8 mouse cellular contexts compared by ENCODE assay signal in the genomic region with DNA sequence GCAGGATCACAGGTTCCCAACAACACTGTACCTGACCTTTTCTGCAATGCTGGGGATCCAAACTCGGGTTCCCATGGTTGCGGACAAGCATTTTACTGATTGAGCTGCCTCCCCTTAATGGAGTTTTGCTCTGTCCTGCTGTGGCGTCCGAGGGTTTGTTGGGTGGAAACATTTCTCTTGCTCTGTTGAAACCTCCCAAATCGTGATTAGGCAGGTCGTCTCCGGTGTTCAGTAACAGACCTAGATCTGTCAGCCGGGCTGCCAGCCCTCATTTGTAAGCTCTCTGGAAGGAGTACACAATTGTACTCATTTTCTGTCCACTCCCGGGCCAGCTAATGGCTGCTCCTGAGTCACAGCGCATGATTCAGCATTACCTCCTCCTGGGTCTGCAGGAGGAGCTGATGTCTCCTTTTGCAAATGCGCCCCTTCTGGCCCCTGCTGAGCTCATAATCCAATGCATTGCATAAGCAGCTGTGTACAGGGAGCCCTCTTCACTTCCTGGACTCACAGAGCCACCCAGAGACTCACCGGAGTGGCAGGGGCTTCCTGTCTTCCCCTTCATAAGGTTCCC. TPM values are rescaled to one million over a fixed set of nuclear protein-coding genes. Genes with fewer than 3 reads are reported as not detected.
DNase-seq lines count a peak whose midpoint lies in the region; ATAC-seq and TF ChIP-seq lines count a peak whose summit lies in the region.
"Had no signal": no experiment of that assay in that cellular context is flagged by ENCODE, and none has a peak within 500 bp of the region (broad histone marks: within the 10 kb centered on the region; RNA-seq: fewer than 3 reads in every experiment).

No protein-coding gene starts in this region.

- ATAC-seq in midbrain, postnatal 0 days (ENCODE audit: low FRiP score) = no peak

- peak overlapping the region; percentile 24; the same call in 1 of the 2 replicates for H3K4me3 ChIP-seq in E14TG2a.4 (replicated peaks; ENCODE audit: low read length)
- H3K4me3 ChIP-seq in midbrain, postnatal 0 days (ENCODE audit: low read depth, low read length) = no peak overlapping the region
- H3K4me3 ChIP-seq: erythroblast, embryonic 14.5 days had no signal

- H3K9me3 ChIP-seq in E14TG2a.4 (ENCODE audit: low read length) = no peaks in the 10 kb centered on the region
- H3K9me3 ChIP-seq in midbrain, postnatal 0 days (ENCODE audit: low read length) = no peaks in the 10 kb centered on the region

- no peak overlapping the region for H3K27ac ChIP-seq in midbrain, postnatal 0 days (ENCODE audit: low read depth, low read length)

- TF ChIP-seq CTCF in E14TG2a.4 (conservative IDR thresholded peaks at IDR 0.05; ENCODE audit: low read length) = no peak
- TF ChIP-seq CTCF in midbrain, postnatal 0 days (IDR thresholded peaks at IDR 0.05) = peak; percentile 51

- H3K4me2 ChIP-seq in midbrain, postnatal 0 days (ENCODE audit: low read depth, low read length, poor library complexity, severe bottlenecking) = no peak overlapping the region

- no peaks in the 10 kb centered on the region for H3K36me3 ChIP-seq in E14TG2a.4 (ENCODE audit: insufficient read depth, low read length)
- no peaks in the 10 kb centered on the region for H3K36me3 ChIP-seq in midbrain, postnatal 0 days (ENCODE audit: insufficient read depth, low read length)

- H3K9ac ChIP-seq in midbrain, postnatal 0 days (replicated peaks; ENCODE audit: low read length, poor library complexity, severe bottlenecking) = no peak overlapping the region

- peaks cover 20% of the 10 kb centered on the region for H3K4me1 ChIP-seq in E14TG2a.4 (replicated peaks; ENCODE audit: low read depth, low read length)
- H3K4me1 ChIP-seq in midbrain, postnatal 0 days (ENCODE audit: insufficient read depth, low read length) = peaks cover 3% of the 10 kb centered on the region; the same call in 1 of the 2 replicates

- peaks cover 6% of the 10 kb centered on the region; the same call in 1 of the 2 replicates for H3K27me3 ChIP-seq in E14TG2a.4 (ENCODE audit: insufficient read depth, low read length)
- H3K27me3 ChIP-seq in midbrain, postnatal 0 days (ENCODE audit: insufficient read depth, low read length) = no peaks in the 10 kb centered on the region

- peak; percentile 97 for DNase-seq in 3T3-L1 (ENCODE audit: low read depth, low spot score)
- DNase-seq in cerebellum, adult 8-10 months = peak; percentile 49
- peak; percentile 41 to 50 for DNase-seq in heart, postnatal 10 days
- peak; percentile 14 for DNase-seq in left cerebral cortex, postnatal 4 days
- peak; percentile 69 for DNase-seq in midbrain, postnatal 0 days (ENCODE audit: low spot score)
- peak; percentile 72 for DNase-seq in thymus, postnatal 14 days

- intact Hi-C loops in heart, postnatal 10 days (cut with DNase I) = no loop called here
- intact Hi-C loops in left cerebral cortex, postnatal 4 days (cut with DNase I) = no loop called here

- 28% methylated on average over 12 of the region's 12 CpGs for WGBS in midbrain, postnatal 0 days

RNA-seq across cellular contexts. Expression of gene Sipa1l2, which starts 49.8 kb away (rescaled TPM):
- total RNA-seq in heart, postnatal 10 days (2021) = 10 to 100 TPM; 52.7 to 67.3 TPM
- 10 to 100 TPM; 43.2 to 46.9 TPM for total RNA-seq in left cerebral cortex, postnatal 4 days (2021)
- total RNA-seq in midbrain, postnatal 0 days (2014; rRNA removed) = 52.6 and 53.7 TPM in 2 replicates
- 8.8 and 10.1 TPM in 2 replicates for polyA plus RNA-seq in midbrain, postnatal 0 days (2015; fragmentation: Nextera tagmentation; extraction: Ambion mirVana)

RNA-seq across cellular contexts. Expression of gene Map10, which starts 50.2 kb away (rescaled TPM):
- 1 to 10 TPM; 5.8 to 6.5 TPM for total RNA-seq in heart, postnatal 10 days (2021)
- total RNA-seq in left cerebral cortex, postnatal 4 days (2021) = 1 to 10 TPM; 7.8 to 8.4 TPM
- 11.0 and 11.6 TPM in 2 replicates for total RNA-seq in midbrain, postnatal 0 days (2014; rRNA removed)
- 5.8 and 6.9 TPM in 2 replicates for polyA plus RNA-seq in midbrain, postnatal 0 days (2015; fragmentation: Nextera tagmentation; extraction: Ambion mirVana)
- polyA plus RNA-seq: erythroblast, embryonic 14.5 days had no signal

Comparison
In these comparisons a context has a peak if more than half of its experiments do, and no peak if none do; other contexts are left out.
1. DNase-seq: peak in every context shown above with its lines; median percentile 97 in 3T3-L1; 72 in thymus, postnatal 14 days; 69 in midbrain, postnatal 0 days; 49 in cerebellum, adult 8-10 months; 46 in heart, postnatal 10 days; 14 in left cerebral cortex, postnatal 4 days.